Mouse (Mus musculus) MEL (cell line): ENCODE results near the gene Slc13a2. TPM values are rescaled to one million over a fixed set of nuclear protein-coding genes. Genes with fewer than 3 reads are reported as not detected.

Source experiments
- DNase-seq: peaks from one replicate; pipeline ENCODE4 v3.0.0; 2011; ENCODE audit warnings: low read depth, low spot score
- H3K27ac ChIP-seq: 2 replicates; pipeline ENCODE4 v1.5.1; 2012; ENCODE audit warnings: low read depth, mild to moderate bottlenecking, control low read depth, low read length, moderate library complexity; ENCODE audit not compliant: control insufficient read depth
- H3K27me3 ChIP-seq, 2 experiments: fragments of 150-350 bp in 1 of 2; sonication (generic) in 1 of 2; 2 replicates each; pipeline ENCODE4 v1.6.1; 2012; ENCODE audit warnings: low read length in 2 of 2, mild to moderate bottlenecking in 2 of 2, improper control_type of control experiment in 1 of 2, moderate library complexity in 1 of 2; ENCODE audit not compliant: insufficient read depth in 2 of 2, control insufficient read depth in 1 of 2
- H3K36me3 ChIP-seq, 2 experiments: 2 replicates each; pipeline ENCODE4 v1.6.1; 2012 to 2014; ENCODE audit warnings: low read length in 2 of 2, improper control_type of control experiment in 1 of 2, inconsistent platforms in 1 of 2, mild to moderate bottlenecking in 1 of 2; ENCODE audit not compliant: insufficient read depth in 2 of 2, control insufficient read depth in 1 of 2
- H3K4me1 ChIP-seq, 2 experiments: fragments of 150-350 bp in 1 of 2; sonication (generic) in 1 of 2; 2 replicates each; pipeline ENCODE4 v1.6.1; 2012; ENCODE audit warnings: low read length in 2 of 2, improper control_type of control experiment in 1 of 2, mild to moderate bottlenecking in 1 of 2; ENCODE audit not compliant: insufficient read depth in 2 of 2, control insufficient read depth in 1 of 2
- H3K4me3 ChIP-seq, 2 experiments: fragments of 150-350 bp in 1 of 2; sonication (generic) in 1 of 2; 2 replicates each; pipeline ENCODE4 v1.5.1; 2012; ENCODE audit warnings: low read depth in 2 of 2, low read length in 2 of 2, mild to moderate bottlenecking in 2 of 2, moderate library complexity in 2 of 2, control low read depth in 1 of 2, improper control_type of control experiment in 1 of 2; ENCODE audit not compliant: control insufficient read depth in 1 of 2, insufficient read depth in 1 of 2
- H3K79me2 ChIP-seq: 2 replicates; pipeline ENCODE4 v1.6.1; 2012; ENCODE audit warnings: mild to moderate bottlenecking, low read length, moderate library complexity; ENCODE audit not compliant: control insufficient read depth, poor library complexity, insufficient read depth
- H3K9ac ChIP-seq: 2 replicates; pipeline ENCODE4 v1.6.1; 2012; ENCODE audit warnings: low read depth, mild to moderate bottlenecking, control low read depth, low read length, moderate library complexity; ENCODE audit not compliant: control insufficient read depth, poor library complexity, severe bottlenecking
- H3K9me3 ChIP-seq: fragments of 150-350 bp; sonication (generic); replicated peaks from 2 replicates; pipeline ENCODE4 v1.6.1; 2012; ENCODE audit warnings: mild to moderate bottlenecking, low read length, improper control_type of control experiment, moderate library complexity; ENCODE audit not compliant: insufficient read depth
- BHLHE40 ChIP-seq: IDR thresholded peaks from 2 replicates; pipeline ENCODE4 v1.6.1; 2012; ENCODE audit warnings: low read depth, mild to moderate bottlenecking, inconsistent platforms, low read length, improper control_type of control experiment, borderline replicate concordance
- CHD1 ChIP-seq: IDR thresholded peaks from 2 replicates; pipeline ENCODE4 v1.6.1; 2012; ENCODE audit warnings: low read depth, mild to moderate bottlenecking, inconsistent platforms, low read length, improper control_type of control experiment
- CHD2 ChIP-seq: IDR thresholded peaks from 2 replicates; pipeline ENCODE4 v1.6.1; 2011; ENCODE audit warnings: low read length, improper control_type of control experiment
- CTCF ChIP-seq, 3 experiments: IDR thresholded peaks in 2 of 3; conservative IDR thresholded peaks in 1 of 3; 2 replicates each; pipeline ENCODE4 v1.5.1; 2011 to 2012; ENCODE audit warnings: low read length in 3 of 3, low read depth in 2 of 3, mild to moderate bottlenecking in 2 of 3, improper control_type of control experiment in 1 of 3, inconsistent platforms in 1 of 3, mixed read lengths in 1 of 3, moderate library complexity in 1 of 3; ENCODE audit not compliant: control insufficient read depth in 1 of 3, insufficient read depth in 1 of 3, poor library complexity in 1 of 3, severe bottlenecking in 1 of 3
- ELF1 ChIP-seq: IDR thresholded peaks from 2 replicates; pipeline ENCODE4 v1.6.1; 2014; ENCODE audit warnings: low read depth, mild to moderate bottlenecking, inconsistent platforms, low read length, improper control_type of control experiment, moderate library complexity
- KAT2A ChIP-seq: conservative IDR thresholded peaks from 2 replicates; pipeline ENCODE4 v1.6.1; 2012; ENCODE audit warnings: low read depth, low read length, improper control_type of control experiment, inconsistent platforms
- MAX ChIP-seq: IDR thresholded peaks from 2 replicates; pipeline ENCODE4 v1.6.1; 2011; ENCODE audit warnings: low read length, improper control_type of control experiment
- MXI1 ChIP-seq: IDR thresholded peaks from 2 replicates; pipeline ENCODE4 v1.6.1; 2011; ENCODE audit warnings: mild to moderate bottlenecking, low read depth, low read length, improper control_type of control experiment
- POLR2A ChIP-seq, 2 experiments: IDR thresholded peaks; 2 replicates each; pipeline ENCODE4 v1.6.1; 2011 to 2012; ENCODE audit warnings: low read length in 2 of 2, mild to moderate bottlenecking in 2 of 2, control low read depth in 1 of 2, improper control_type of control experiment in 1 of 2, low read depth in 1 of 2, moderate library complexity in 1 of 2; ENCODE audit not compliant: control insufficient read depth in 1 of 2, insufficient read depth in 1 of 2, poor library complexity in 1 of 2
- POLR2AphosphoS5 ChIP-seq: IDR thresholded peaks from 2 replicates; pipeline ENCODE4 v1.6.1; 2012; ENCODE audit warnings: low read depth, borderline replicate concordance, mild to moderate bottlenecking, inconsistent platforms, low read length, moderate library complexity, mixed read lengths
- RAD21 ChIP-seq: IDR thresholded peaks from 2 replicates; pipeline ENCODE4 v1.6.1; 2011; ENCODE audit warnings: mild to moderate bottlenecking, low read depth, low read length, improper control_type of control experiment
- RCOR1 ChIP-seq: IDR thresholded peaks from 2 replicates; pipeline ENCODE4 v1.6.1; 2012; ENCODE audit warnings: low read depth, mild to moderate bottlenecking, inconsistent platforms, low read length, improper control_type of control experiment
- SIN3A ChIP-seq: IDR thresholded peaks from 2 replicates; pipeline ENCODE4 v1.6.1; 2012; ENCODE audit warnings: low read length, improper control_type of control experiment, inconsistent platforms
- SMC3 ChIP-seq: IDR thresholded peaks from 2 replicates; pipeline ENCODE4 v1.6.1; 2011; ENCODE audit warnings: low read depth, low read length, improper control_type of control experiment
- TAL1 ChIP-seq: IDR thresholded peaks from 2 replicates; pipeline ENCODE4 v1.6.1; 2012; ENCODE audit warnings: mild to moderate bottlenecking, inconsistent platforms, low read length, moderate library complexity, mixed read lengths
- TBP ChIP-seq: IDR thresholded peaks from 2 replicates; pipeline ENCODE4 v1.8.0; 2011; ENCODE audit warnings: low read depth, low read length, improper control_type of control experiment
- UBTF ChIP-seq: IDR thresholded peaks from 2 replicates; pipeline ENCODE4 v1.6.1; 2012; ENCODE audit warnings: low read depth, mild to moderate bottlenecking, inconsistent platforms, low read length, improper control_type of control experiment, moderate library complexity, borderline replicate concordance; ENCODE audit not compliant: insufficient read depth
- USF1 ChIP-seq: IDR thresholded peaks from 2 replicates; pipeline ENCODE4 v1.6.1; 2014; ENCODE audit warnings: low read depth, mild to moderate bottlenecking, inconsistent platforms, low read length, improper control_type of control experiment, moderate library complexity
- ZKSCAN1 ChIP-seq: IDR thresholded peaks from 2 replicates; pipeline ENCODE4 v1.6.1; 2012; ENCODE audit warnings: low read depth, mild to moderate bottlenecking, inconsistent platforms, low read length, improper control_type of control experiment, moderate library complexity
- ZMIZ1 ChIP-seq: IDR thresholded peaks from 2 replicates; pipeline ENCODE4 v1.6.1; 2012; ENCODE audit warnings: low read depth, mild to moderate bottlenecking, inconsistent platforms, low read length, improper control_type of control experiment, moderate library complexity
- polyA plus RNA-seq, 2 experiments: library from polyadenylated mRNA; stranded (reverse) in 1 of 2; unstranded in 1 of 2; fragments of >175 nt in 1 of 2; fragments of >200 nt in 1 of 2; gene quantifications; 2 replicates each; pipeline versions ENCODE4 v1.2.1 to v1.2.4; 2012; ENCODE audit warnings: low replicate concordance in 2 of 2, low read depth in 1 of 2; ENCODE audit not compliant: insufficient read length in 2 of 2, insufficient read depth in 1 of 2, missing spikeins in 1 of 2
- total RNA-seq: library from RNA; depleted of rRNA; stranded (reverse); fragments of 300-350 nt; gene quantifications from 2 replicates; pipeline ENCODE4 v1.2.3, GENCODE M21; 2012

Gene Slc13a2
- total and polyA plus RNA-seq, 3 experiments: not detected

DNA sequence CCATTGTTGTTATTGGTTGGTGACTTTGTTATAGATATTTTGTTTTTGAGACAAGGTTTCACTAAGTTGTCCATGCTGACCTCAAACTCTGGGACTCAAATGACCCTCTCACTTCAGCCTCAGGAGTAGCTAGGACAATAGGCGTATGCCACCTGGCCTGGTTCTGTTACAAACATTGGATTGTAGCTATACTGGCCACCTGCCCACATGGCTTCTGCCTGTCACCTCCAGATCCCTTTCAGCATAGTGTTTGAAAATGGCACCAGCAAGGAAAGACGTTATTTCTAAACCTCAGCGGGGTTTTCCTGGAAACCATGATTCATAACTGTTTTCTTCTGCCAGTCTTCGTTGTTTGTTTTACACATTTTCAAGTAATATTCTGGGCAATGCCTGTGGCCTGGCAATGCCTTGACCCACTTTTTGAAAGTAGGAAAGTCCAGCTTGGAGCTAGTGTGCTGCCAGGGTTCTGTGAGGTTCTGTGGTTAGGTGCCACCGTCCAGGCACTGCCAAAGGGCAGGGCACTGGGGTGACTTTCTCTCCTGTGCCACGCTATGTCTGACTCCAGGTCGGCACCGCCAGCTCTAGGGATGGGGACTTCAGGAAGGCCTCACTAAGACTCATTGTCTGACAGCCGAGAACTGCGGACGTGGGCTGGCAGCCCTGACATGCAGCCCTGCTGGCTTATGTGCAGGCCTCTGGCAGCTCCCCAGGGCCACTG is 10.3 kb downstream of the Slc13a2 start:
- H3K9me3 ChIP-seq: no peaks in the 10 kb centered on the region
- no peaks in the 10 kb centered on the region for H3K4me1 ChIP-seq
- no peak for DNase-seq
- H3K9ac ChIP-seq: no peak overlapping the region
- H3K27me3 ChIP-seq: peaks cover 13 to 20% of the 10 kb centered on the region in 2 experiments
- H3K4me3 ChIP-seq: no peak overlapping the region
- TF ChIP-seq TAL1 (no peak), RCOR1 (no peak), MXI1 (no peak), TBP (no peak), RAD21 (no peak), SMC3 (no peak), USF1 (no peak), ZMIZ1 (no peak), UBTF (no peak), BHLHE40 (no peak), POLR2AphosphoS5 (no peak), CTCF (IDR thresholded peaks at IDR 0.05 in 2 of 3, conservative IDR thresholded peaks at IDR 0.05 in 1 of 3; ENCODE audit: control insufficient read depth in 1 of 3, insufficient read depth in 1 of 3, low read depth in 2 of 3, low read length in 3 of 3, poor library complexity in 1 of 3, severe bottlenecking in 1 of 3) (no peak), MAX (no peak), SIN3A (no peak), CHD2 (no peak), ELF1 (no peak), CHD1 (no peak), KAT2A (no peak), POLR2A (IDR thresholded peaks at IDR 0.05; ENCODE audit: control insufficient read depth in 1 of 2, insufficient read depth in 1 of 2, low read depth in 1 of 2, low read length in 2 of 2, poor library complexity in 1 of 2) (no peak), ZKSCAN1 (no peak)
- H3K36me3 ChIP-seq: no peaks in the 10 kb centered on the region
- no peaks in the 10 kb centered on the region for H3K79me2 ChIP-seq
- no peak overlapping the region for H3K27ac ChIP-seq
